Mouse (Mus musculus): ENCODE measurements around the gene Spag9.

Gene Spag9

DNA sequence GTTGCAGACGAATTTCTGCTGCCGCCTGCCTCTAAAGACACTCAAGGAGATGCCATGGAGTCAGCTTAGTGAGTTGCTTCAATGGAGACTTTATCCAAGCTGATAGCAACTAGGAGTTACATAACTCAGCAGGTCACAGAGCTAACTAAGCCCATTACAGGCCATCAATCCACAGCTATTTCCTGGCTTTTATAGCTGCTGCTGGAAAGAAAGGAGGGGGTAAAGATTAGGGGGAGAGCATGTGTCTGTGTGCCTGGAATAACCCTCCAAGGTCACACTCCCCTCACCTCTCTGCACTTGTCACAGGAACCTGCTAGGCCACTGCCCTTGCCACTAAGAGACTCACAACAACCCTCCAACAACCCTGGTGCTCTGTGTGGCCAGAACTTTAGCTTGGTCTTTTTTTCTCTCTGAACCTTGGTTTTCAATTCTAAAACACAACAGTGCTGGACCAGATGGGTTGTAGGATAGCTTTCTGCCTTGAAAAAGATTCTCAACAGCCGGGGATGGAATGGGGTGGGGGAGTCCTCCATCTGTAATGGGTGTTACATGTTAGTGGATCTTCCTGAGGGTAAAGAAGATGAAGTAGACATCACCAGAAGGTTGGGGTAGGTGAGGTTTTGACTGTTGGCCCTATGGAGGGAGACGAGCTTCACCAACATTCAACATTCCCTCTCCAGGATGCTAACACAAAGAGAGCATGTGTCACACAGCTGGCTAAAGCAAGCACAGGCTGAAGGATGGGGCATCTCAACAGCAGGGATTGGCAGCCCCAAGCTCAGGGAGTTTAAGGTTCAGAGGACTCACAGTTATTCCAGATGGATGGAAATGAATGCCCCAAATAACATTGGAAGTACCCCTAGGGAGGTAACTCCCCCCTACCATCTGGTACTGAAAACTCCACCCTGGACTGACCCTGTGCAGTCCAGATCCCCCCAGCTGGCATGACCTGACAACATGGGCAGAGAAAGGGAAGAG is 134.5 kb downstream of the Spag9 start:
- DNase-seq (ENCODE audit: low spot score) = no peak

DNA sequence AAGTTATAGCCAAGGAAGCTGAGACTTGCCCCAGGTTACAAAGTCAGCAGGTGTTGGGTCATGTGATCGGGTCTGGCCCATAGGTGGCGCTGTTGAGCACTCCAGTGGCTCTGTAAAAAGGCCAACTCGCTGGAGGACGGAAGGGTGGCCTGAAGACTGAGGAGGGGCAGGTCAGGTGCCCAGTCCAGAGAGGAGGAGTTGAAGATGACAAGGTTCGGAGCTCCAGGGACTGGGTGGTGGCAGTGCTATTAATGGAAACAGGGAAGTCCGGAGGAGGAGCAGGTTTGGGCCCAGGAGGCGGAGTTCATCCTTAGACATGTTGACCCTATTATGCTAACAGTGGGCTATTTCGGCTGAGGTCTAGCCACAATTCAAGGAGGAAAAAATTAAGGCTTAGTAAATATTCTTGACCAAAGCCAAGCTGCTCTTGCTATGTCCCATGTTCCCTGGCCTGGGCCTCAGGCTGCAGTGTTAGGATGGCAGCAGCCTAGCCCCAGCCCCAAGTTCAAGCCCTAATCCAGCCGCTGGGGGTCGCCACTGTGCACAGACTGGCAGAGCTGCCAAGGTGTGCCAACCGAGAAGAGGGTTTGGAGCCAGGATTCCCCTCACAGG is 137.6 kb downstream of the Spag9 start:
- peak; percentile 73 for DNase-seq (ENCODE audit: low spot score)

DNA sequence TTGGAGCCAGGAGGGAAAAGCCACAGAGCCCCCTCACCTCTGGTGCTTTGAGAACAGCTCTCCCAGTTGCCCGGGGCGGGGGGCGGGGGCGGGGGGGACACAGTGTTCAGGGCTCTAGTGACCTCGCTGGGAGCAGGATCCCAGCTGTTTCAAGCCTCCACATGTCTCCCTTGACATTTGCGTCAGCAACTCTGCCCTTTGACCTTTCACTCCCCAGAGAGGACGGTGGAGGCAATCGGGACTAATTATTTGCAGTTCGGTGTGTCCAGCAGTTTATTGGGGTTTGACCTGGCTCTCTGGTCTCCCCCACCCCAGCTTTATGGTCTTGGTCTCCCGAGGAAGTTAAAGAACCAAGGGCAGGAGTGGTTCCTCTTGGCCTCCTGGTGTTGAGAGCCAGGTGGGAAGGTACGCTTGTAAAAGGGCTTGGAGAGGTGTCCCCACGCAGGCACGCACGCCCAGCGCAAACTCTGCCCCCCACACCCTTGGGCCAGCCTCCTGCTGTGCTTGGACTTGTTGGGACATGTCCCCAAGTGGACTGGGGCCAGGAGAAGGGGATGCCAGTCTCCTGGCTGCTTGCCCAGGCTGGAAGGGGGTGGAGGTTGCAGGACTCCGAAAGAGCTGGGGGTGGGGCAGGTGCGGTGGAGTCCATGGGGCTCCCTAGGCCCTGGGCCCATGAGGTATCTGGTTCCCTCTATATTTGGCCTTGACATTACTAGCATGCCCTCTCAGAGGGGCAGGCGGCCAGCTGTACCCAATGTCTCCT is 138.4 kb downstream of the Spag9 start:
- no peak for DNase-seq (ENCODE audit: low spot score)

DNA sequence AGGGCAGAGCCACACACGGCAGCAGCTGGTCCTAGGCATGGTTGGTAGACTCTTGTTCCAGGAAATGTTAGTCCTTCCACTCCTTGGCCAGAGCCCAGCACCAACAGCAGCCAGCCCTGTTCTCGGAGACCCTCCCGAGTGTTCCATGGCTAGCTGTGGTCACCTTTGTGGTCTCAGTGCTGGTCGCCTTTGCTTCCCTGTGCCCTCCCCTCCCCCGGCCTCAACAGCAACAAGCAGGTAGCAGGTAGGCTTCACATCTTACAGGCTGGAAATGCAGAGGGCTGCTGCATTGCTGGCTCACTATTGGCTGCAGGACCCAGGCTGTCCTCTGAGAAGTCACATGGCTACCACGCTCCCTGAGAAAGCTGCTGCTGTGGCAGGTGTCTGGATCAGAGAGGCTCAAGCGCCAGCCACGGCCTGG is 139.7 kb downstream of the Spag9 start:
- DNase-seq (ENCODE audit: low spot score) = no peak

DNA sequence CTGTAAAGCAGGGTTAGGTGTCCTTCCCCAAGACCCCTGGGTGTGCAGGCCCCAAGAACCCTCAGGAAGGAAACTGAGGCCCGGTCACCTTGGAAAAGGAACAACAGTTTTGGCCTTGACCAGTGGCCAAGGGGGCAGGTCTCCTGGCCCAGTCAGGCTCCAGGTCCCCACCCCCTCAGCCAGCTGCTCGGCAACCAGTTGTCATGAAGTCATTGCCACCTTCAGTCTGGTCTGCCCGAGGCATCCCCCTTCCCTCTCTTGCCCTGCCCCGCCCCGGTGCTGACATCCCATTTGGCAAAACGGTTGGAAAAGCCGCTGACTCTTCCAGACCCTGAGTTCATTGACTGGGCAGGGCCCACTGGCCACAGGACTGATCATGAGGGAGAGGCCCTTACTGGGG is 140.8 kb downstream of the Spag9 start:
- DNase-seq (ENCODE audit: low spot score) = no peak

DNA sequence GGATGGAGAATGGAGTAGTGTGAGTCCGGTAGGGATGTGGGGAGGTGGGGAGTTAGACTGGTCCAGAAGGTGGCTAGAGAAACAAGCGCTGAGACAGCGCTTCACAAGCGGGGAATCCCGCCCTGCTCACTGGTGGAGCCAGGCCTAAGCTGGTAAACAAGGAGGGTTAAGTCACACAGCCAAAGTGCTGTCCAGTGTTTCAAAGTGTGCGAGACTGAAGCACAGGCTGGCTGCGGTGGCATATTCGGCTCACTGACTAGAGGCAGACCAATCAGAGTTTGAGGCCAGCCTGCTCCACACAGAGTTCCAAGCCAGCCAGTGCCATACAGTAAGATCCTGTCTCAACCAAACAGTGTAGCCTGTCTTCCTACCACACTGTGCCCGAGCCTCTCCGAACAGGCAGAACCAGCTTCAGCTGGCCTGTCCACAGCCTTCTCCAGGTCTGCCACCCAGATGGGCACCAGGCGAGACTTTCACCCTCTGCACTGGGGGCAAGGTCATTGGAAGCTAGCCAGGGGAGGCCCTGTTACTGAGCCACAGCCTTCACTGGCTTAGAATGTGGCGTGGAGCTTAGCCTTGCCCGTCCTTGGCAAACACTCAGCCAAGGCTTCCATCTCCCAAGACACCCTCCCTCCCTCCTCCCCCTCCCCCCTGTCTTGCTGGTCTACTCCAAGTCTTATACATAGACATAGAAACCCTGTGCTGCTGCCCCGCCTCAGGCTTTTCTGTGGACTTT is 141.6 kb downstream of the Spag9 start:
- no peak for DNase-seq (ENCODE audit: low spot score)

DNA sequence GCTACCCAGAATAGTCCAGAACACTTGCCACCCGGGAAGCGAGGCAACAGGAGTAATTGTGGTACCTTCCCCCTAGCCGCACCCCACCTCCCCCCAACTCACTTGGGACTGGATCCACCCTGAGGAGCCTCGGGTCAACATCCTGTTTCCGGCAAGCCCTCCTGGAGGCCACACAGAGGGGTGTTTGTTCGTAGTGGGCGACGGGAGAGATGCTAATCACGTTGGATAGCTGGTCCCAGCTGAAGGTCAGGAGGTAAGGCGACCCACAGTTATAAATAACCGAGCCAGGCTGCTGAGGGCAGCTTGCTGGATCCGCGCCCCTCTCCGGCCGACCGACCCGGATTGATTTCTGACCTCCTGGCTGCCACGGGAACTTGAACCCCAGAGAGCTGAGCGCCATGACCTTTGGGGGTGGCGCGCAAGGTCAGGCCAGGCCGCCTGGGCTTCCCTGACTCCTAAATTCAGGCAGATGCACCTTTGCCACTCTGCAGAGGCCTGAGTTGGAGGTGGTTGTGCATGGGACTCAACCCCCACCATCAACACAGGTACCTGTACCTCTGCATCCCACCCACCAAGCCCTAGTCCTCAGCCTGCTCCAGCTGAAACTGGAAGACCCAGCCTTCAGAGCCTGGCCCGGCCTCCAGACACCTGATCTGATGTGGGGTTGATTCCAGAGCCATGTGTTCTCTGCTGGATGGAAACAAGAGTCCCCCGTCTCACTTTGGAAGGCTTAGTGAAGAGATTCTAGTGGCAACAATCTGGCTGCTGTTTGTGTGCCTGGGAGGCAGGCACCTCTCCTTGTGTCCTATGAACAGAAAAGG is 142.7 kb downstream of the Spag9 start:
- DNase-seq (ENCODE audit: low spot score) = no peak

DNA sequence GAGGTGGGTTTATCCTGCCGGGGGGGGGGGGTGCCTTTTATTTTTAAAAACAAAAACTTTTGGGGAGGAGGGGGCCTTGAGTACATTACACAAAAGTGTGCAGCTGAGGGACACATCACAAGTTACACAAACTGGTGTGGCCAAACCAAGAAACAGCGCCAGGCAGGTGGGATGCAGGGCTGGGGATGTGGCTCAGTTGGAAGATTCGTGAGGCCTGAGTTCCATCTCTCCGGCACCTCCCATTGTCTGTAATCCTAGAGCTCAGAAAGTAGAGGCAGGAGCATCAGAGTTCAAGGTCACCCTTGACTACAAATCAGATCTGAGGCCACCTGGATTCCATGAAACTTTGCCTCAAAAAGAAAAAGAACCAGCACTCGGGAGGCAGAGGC is 143.3 kb downstream of the Spag9 start:
- no peak for DNase-seq (ENCODE audit: low spot score)

DNA sequence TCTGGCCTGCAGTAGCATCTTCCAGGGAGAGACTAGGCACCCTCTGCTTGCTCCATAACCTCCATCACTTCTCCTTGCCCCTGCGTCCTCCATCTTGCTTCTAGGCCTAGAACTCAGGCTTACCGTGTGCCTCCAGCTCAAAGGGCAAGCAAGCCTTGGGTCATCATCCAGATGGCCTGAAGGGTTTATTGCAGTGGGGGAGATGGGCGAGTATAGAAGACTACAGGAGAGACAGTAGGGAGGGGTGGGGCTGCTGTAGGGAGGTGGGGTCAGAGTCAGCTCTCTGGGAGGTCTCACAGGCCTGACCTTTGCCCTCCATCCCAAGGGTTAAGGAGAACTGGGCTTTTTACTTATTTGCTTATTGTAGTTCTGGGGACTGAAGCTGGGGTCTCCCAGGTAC is 144.6 kb downstream of the Spag9 start:
- DNase-seq (ENCODE audit: low spot score) = no peak

DNA sequence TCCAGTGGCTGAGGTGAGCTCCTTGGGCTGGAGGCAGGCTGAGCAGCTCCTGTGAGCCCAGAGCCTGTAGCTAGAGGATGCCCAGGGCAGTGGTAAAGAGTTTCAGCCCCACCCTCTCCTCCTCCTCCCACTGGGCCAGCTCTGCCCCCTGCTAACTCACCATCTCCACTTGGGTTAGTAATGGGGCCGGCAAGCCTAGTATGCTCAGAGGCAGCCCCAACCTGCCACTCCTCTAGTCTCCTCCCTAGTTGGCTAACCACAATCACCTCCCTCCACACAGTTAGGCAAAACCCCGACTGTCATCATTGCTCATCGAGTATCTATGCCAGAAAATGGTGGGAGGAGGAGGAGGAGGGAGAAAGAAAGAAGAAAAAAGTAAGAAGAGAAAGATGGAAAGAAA is 145.7 kb downstream of the Spag9 start:
- no peak for DNase-seq (ENCODE audit: low spot score)

DNA sequence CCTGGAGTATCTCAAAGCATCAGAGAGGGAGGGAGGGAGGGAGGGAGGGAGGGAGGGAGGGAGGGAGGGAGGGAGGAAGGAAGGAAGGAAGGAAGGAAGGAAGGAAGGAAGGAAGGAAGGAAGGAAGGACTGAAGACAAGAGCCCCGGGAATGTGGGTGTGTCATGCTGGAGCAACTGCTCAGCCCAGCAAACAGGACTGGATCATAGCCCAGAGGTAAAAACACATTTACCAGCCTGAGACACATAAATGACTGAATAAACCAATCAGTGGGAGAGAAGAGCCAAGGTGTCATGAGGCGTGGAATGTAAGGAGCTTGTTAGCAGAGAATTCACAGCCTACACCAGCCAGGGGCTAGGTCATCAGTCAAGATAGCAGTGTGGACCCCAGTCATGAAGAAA is 147.4 kb downstream of the Spag9 start:
- DNase-seq (ENCODE audit: low spot score) = no peak

DNA sequence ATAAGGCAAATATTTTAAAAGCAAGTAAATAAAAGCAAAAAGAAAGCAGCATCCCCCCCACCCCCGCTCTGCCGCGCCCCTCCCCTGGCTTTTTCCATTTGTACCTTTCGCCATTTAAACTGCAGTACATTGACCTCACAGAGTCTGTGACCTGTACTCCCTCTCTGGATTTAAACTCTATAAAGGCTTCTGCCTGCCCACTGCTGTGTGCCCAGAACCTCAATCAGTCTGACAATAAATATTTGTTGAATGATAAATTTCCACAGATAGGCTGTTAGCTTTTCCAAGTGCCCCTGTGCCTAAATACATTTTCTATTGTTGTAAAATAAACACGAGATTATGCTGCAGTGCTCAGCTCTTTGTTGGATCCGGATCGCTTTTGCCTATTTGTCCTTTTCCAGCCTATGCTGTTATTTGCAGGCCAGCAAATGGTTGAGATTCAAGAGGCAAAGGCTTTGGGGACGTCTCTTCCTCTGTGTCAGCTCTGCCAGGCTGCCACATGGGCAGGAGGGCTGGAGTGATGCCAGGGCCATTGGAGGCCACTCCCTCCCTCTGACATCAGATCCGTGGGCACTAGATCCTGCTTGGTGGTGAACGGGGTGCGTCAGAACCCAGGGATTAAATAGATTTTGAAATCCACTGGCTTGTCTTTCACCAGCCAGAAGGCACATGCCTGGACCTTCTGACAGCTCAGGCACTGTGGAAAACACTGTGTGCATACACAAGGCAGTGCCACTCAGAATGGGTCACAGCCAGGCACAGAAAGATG is 149.1 kb downstream of the Spag9 start:
- DNase-seq (ENCODE audit: low spot score) = peak; percentile 85

DNA sequence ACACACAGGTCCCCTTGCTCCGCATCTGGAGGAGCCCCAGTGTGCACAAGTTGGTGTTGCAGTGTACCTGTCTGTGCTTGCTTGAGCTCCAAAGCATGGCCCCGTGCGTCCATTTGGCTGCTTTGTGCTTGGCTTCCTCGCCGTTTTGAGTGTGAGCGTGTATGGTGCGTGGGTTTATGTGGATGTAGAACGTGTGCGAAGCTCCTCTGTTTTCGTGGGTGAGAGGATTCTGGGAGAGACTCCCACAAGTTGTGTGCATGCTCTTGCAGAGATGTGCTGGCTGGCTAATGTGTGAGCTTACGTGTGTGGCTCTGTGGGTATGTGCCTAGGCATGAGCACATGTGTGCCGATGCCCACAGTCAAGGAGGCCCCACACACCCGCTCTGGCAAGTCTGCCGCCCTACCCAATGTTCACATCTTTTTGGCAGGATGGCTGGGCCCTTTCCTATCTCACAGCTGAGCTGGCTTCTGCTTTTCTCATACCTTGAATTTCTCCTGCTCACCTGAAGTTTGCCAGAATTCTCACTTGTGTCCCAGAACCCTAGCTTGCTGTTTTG is 150.2 kb downstream of the Spag9 start:
- no peak for DNase-seq (ENCODE audit: low spot score)

DNA sequence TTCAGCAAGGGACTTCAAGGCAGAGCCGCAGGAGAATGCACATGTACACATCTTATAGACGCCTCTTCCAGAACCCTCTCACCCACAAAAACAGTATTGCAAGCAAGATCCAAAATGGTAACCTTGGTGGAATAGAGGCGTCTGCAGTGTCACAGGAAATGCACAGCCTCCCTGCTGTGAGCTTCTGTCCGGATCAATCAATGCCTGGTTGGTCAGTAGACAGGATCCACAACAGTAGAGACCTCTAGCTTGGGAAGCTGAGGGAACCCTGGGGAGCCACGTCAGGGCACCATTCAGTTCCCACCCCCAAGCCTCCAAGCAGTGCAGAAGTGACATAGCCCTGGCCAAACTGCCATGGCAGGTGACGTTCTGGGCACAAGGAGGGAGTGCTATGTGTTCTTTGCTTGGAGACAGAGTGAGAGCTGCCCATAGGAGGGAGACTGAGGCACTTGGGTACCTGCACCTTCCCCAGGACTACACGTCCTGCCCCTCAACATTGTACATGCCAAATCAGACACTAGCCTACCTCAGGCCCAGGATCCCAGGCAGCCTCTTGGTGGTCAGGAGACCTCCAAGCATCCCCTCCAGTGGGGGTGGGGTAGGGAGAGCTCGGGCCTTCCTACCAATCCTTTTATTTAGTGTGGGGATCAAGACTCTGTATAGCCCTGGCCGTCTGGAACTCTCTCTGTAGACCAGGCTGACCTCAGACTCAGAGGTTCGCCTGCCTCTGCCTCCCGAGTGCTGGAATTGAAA is 151.0 kb downstream of the Spag9 start:
- no peak for DNase-seq (ENCODE audit: low spot score)

DNA sequence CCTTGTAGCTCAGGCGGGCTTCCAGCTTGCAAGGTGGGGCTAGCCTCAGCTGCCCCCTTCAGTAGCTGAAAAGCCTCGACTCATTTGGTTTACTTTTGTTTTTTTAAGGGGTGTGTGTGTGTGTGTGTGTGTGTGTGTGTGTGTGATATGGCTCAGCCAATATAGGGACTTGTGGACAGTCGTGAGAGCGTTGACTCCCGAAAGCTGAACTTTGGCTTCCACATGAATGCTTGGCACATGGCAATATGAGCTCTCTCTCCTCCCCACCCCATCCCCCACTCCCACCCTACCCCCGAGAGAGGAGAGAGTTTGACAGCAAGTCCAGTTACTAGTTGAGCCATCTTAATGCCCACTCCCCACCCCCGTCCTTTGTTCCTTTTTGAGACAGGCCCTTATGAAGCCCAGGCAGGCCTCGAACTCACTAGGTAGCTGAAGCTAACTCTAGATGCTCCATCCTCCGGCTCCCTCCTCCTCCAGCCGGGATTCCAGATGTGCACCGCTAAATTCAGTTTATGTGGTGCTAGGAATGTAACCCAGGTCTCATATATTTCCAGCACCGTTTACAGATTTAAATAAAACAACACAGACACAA is 152.3 kb downstream of the Spag9 start:
- no peak for DNase-seq (ENCODE audit: low spot score)

DNA sequence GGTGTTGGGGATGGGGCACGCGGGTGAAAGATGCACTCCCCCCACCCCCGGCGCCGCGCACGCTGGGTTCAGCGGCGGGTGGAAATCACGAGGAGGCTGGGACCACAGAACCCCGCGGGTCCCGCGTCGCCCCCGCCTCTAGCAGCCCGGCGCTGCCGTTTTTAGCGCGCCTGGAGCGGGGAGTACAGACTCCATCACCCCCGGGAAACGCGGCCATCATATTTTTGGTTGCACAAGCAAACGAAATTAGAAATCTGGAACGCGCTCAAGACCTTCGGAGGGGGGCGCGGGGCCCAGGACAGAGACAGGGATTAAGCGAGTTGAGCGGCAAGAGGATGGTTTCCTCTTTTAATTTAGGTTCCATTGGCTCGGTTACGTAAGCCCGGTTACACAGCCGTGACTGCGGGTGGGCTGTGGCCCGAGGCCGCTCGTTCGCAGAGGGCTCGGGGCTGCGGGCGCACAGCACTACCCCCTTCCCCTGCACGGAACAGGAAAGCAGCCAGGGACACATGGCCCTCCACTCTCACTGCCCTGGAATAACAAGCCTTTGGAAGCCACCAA is 153.1 kb downstream of the Spag9 start:
- no peak for DNase-seq (ENCODE audit: low spot score)

DNA sequence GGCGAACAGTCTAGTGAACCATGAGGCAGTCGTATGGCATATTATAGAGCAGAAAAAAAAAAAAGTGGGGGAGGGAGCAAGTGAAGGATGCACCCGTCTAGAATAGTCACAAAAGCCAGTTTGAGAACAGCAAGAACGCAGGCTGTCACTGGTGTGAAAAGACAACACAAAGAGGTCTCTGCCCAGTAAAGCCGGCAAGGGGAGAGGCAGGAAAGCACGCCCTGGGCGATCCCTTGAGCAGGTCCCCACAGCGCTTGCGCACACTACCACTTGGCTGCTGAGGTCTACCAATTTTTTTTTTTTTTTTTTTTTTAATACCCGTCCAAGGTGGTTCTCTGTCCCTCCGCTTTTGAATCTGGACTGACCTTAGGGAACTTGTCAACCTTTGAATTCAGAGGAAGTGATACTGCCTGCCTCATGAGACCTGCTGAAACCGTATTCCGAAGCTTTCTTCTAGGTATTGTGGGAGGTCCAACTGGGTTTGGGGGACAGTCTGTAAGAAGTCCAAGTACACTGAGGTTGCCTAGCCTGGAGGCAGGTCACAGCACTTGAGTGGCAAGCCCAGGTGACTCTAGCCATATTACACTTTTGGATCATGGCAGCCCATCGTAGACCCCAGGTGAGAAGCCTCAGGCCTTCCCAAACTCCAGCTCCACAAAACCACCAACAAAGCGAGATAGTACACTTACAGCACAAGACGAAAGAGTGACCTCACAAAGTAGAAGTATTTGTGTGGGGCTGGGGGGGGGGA is 153.8 kb downstream of the Spag9 start:
- DNase-seq (ENCODE audit: low spot score) = no peak

Data from left cerebral cortex, adult 11 months (tissue).